Mouse (Mus musculus): ENCODE measurements around the gene Pdgfb.

GRCm38 (mm10) chr15:79946790-79947189 lies 68.0 kb downstream of the Pdgfb start:
- no peak for TF ChIP-seq POLR2A (IDR thresholded peaks at IDR 0.05; ENCODE audit: low read depth, low read length)
- peak; percentile 25; the same call in 1 of the 2 replicates for TF ChIP-seq CTCF (IDR thresholded peaks at IDR 0.05; ENCODE audit: extremely low read depth, insufficient read length, insufficient replicate concordance, low read depth, low read length)

Data from small intestine, adult 2 months (tissue).